In the genomic region with DNA sequence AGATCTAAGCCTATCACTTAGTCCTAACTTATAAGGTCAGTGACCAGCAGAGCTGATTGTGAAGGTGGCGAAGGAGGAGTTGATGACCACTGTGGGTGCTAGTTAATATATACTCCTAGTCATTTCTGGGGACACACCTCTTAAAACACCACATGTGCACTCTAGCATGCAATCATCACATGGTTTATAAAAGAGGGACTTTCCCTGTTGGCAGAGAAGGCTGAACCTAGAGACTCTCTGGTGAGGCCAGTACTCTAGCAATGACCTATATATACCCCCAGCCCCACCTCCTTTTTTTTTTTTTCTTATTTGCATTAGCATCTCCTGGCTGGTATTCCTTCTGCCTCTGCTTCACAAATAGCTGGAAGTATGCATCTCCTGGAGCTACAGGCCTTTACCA, we compare ENCODE assay signal across 9 mouse cellular contexts. TPM values are rescaled to one million over a fixed set of nuclear protein-coding genes. Genes with fewer than 3 reads are reported as not detected.
DNase-seq lines count a peak whose midpoint lies in the region; ATAC-seq and TF ChIP-seq lines count a peak whose summit lies in the region.
"Had no signal": no experiment of that assay in that cellular context is flagged by ENCODE, and none has a peak within 500 bp of the region (broad histone marks: within the 10 kb centered on the region; RNA-seq: fewer than 3 reads in every experiment).

No protein-coding gene starts in this region.

- no peaks in the 10 kb centered on the region for H3K9me3 ChIP-seq in forebrain, embryonic 11.5 days (ENCODE audit: control insufficient read depth, low read length)
- H3K9me3 ChIP-seq in megakaryocyte, embryonic 14.5 days, result no peaks in the 10 kb centered on the region

- no peak for TF ChIP-seq POLR2A in kidney, adult 2 months (IDR thresholded peaks at IDR 0.05; ENCODE audit: low read depth, low read length)

- no peak for ATAC-seq in forebrain, embryonic 11.5 days (replicated peaks; ENCODE audit: low FRiP score)

- no peak for TF ChIP-seq CTCF in kidney, adult 2 months (conservative IDR thresholded peaks at IDR 0.05; ENCODE audit: insufficient read depth, insufficient read length, low read depth, low read length)

- H3K4me2 ChIP-seq in forebrain, embryonic 11.5 days (ENCODE audit: low read depth, low read length, severe bottlenecking), result peak overlapping the region; percentile 46

- WGBS in forebrain, embryonic 11.5 days, result 100% methylated on average over 1 of the region's 1 CpGs
- WGBS in kidney, adult 2 months, result 33% methylated on average over 1 of the region's 1 CpGs

- no peaks in the 10 kb centered on the region for H3K27me3 ChIP-seq in forebrain, embryonic 11.5 days (ENCODE audit: control insufficient read depth, insufficient read depth, low read length)
- H3K27me3 ChIP-seq in kidney, adult 2 months (replicated peaks; ENCODE audit: control insufficient read depth, insufficient read depth, low read length), result no peaks in the 10 kb centered on the region
- H3K27me3 ChIP-seq in megakaryocyte, embryonic 14.5 days (replicated peaks), result no peaks in the 10 kb centered on the region

- H3K9ac ChIP-seq in forebrain, embryonic 11.5 days (ENCODE audit: low read length), result peak overlapping the region; percentile 78; the same call in 1 of the 2 replicates

- H3K36me3 ChIP-seq in forebrain, embryonic 11.5 days (ENCODE audit: control insufficient read depth, insufficient read depth, low read length), result peaks cover 4% of the 10 kb centered on the region; the same call in 1 of the 2 replicates
- peaks cover 1% of the 10 kb centered on the region; the same call in 1 of the 2 replicates for H3K36me3 ChIP-seq in kidney, adult 2 months (ENCODE audit: control insufficient read depth, insufficient read depth, low read length)
- H3K36me3 ChIP-seq in megakaryocyte, embryonic 14.5 days (replicated peaks; ENCODE audit: low read length), result peaks cover 40% of the 10 kb centered on the region

- H3K4me3 ChIP-seq in forebrain, embryonic 11.5 days (ENCODE audit: low read depth, low read length), result peak overlapping the region; percentile 70
- 0 out of 2 replicates have a peak overlapping the region, but pooled peaks have one; percentile 7 for H3K4me3 ChIP-seq in kidney, adult 2 months (ENCODE audit: insufficient read depth, low read depth, low read length)
- H3K4me3 ChIP-seq in megakaryocyte, embryonic 14.5 days (replicated peaks), result peak overlapping the region; percentile 99

- H3K4me1 ChIP-seq in forebrain, embryonic 11.5 days (replicated peaks; ENCODE audit: control insufficient read depth, insufficient read depth, low read length), result peaks cover 6% of the 10 kb centered on the region
- peaks cover 8% of the 10 kb centered on the region for H3K4me1 ChIP-seq in kidney, adult 2 months (ENCODE audit: control insufficient read depth, insufficient read depth, low read length)
- peaks cover 50% of the 10 kb centered on the region for H3K4me1 ChIP-seq in megakaryocyte, embryonic 14.5 days

- no peak overlapping the region for H3K27ac ChIP-seq in forebrain, embryonic 11.5 days (ENCODE audit: low read depth, low read length)
- no peak overlapping the region for H3K27ac ChIP-seq in kidney, adult 2 months (ENCODE audit: insufficient read depth, low read depth, low read length)

- peak; percentile 19 to 23 for DNase-seq in spleen, postnatal 10 days (ENCODE audit: low spot score in 2 of 2)
- no peak for DNase-seq in spleen, postnatal 14 days (ENCODE audit: low spot score in 2 of 2)
- no peak for DNase-seq in forebrain, embryonic 11.5 days (ENCODE audit: low spot score)
- peak; percentile 77 for DNase-seq in kidney, adult 2 months
- DNase-seq in frontal cortex, adult 2 months (ENCODE audit: extremely low spot score in 1 of 2, low spot score in 1 of 2), result no peak
- no peak for DNase-seq in adrenal gland, adult 8-10 months
- no peak for DNase-seq in right cerebral cortex, adult 18-20 months

RNA-seq across cellular contexts. Expression of a gene that starts 1.5 kb away (rescaled TPM):
- polyA plus RNA-seq in forebrain, embryonic 11.5 days (2014; fragmentation: Nextera tagmentation; extraction: Ambion mirVana), result 44.5 and 45.8 TPM in 2 replicates
- polyA plus RNA-seq in kidney, adult 2 months (2012; rRNA removed), result 25.6 and 30.9 TPM in 2 replicates
- polyA plus RNA-seq in megakaryocyte, embryonic 14.5 days (2012; ENCODE audit: insufficient read depth, low replicate concordance), result 7.7 TPM in 1 of 2 replicates, not detected in the other
- 43.9 and 44.4 TPM in 2 replicates for polyA plus RNA-seq in frontal cortex, adult 2 months (2012; rRNA removed)
- total RNA-seq in adrenal gland, adult 8-10 months (2022), result 10 to 100 TPM; 75.8 to 88.3 (median 80.6) TPM

RNA-seq across cellular contexts. Expression of a gene that starts 25.9 kb away (rescaled TPM):
- polyA plus RNA-seq in forebrain, embryonic 11.5 days (2014; fragmentation: Nextera tagmentation; extraction: Ambion mirVana), result not detected in 2 replicates
- polyA plus RNA-seq in kidney, adult 2 months (2012; rRNA removed), result 0.11 TPM in 1 of 2 replicates, not detected in the other
- polyA plus RNA-seq in megakaryocyte, embryonic 14.5 days (2012; ENCODE audit: insufficient read depth, low replicate concordance), result 0.12 TPM in 1 of 2 replicates, not detected in the other
- not detected in 2 replicates for polyA plus RNA-seq in frontal cortex, adult 2 months (2012; rRNA removed)
- total RNA-seq in adrenal gland, adult 8-10 months (2022), result not detected
- polyA plus RNA-seq: gonadal fat pad, adult 2 months had no signal

Comparison
In these comparisons a context has a peak if more than half of its experiments do, and no peak if none do; other contexts are left out.
1. DNase-seq: peak in spleen, postnatal 10 days (2 of 2) and kidney, adult 2 months (single experiment); none in spleen, postnatal 14 days (0 of 2), forebrain, embryonic 11.5 days (single experiment), frontal cortex, adult 2 months (0 of 2), adrenal gland, adult 8-10 months (single experiment) and right cerebral cortex, adult 18-20 months (single experiment).
2. H3K4me3 ChIP-seq: peak in every context shown above with its lines; median percentile 99 in megakaryocyte, embryonic 14.5 days; 70 in forebrain, embryonic 11.5 days; 7 in kidney, adult 2 months.